Mouse (Mus musculus): ENCODE data around the gene Gab1. TPM values are rescaled to one million over a fixed set of nuclear protein-coding genes. Genes with fewer than 3 reads are reported as not detected.

Gene Gab1
- 10 to 100 TPM; 20.0 to 23.0 TPM for total RNA-seq (2021)
- long read RNA-seq, experiment 1, full-length matches to known transcripts: 21 of 24 reads
- long read RNA-seq, experiment 1, partial matches to known transcripts: 2 of 24 reads
- long read RNA-seq, experiment 1, other reads (novel, unspliced or antisense): 1 of 24 reads
- long read RNA-seq, experiment 2, full-length matches to known transcripts: 3 of 7 reads
- long read RNA-seq, experiment 2, partial matches to known transcripts: 2 of 7 reads
- long read RNA-seq, experiment 2, other reads (novel, unspliced or antisense): 2 of 7 reads

DNA sequence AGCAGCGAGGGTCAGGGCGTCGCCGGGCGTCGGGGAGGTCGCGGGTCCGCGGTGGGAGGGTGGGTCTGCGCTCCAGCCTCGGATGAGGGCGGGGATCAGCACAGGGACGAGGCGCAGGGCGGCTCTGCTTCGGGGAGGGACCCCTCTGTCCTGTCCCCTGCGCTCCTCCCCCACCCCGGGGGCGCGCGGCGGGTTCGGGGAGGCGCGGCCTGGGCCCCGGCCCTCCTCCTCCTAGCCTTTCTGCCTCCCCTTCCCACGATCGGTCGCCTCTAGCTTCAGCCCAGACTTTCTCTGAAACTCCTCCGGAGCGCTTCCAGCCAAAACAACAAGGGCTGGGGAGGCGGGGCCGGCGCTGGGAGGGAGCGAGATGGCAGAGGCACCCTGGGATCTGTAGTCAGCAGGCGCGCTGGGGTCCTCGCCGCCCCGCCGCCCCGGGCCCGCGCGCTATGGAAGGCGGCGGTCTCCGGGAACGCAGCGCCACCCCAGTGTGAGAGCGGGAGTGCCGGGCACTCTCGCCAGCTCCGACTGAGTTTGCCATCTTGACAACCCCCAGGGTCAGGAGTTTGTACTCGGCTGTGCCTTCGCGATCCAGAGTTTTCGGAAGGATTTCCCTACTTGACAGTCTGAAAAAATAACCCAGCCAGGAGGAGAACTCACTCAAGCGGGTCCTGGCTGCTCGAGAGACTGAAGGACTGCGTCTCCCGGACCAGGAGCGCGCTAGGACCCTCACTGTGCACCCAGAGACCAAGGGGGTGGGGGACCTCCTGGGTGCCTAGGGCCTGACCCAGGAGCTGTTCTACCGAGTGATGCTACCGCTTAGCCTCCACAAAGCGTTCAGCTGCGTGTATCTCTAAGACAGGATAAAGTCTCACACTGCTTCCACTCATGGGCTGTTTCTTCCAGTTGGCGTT lies at the start of gene Gab1:
Gene Gab1, minus strand, starts transcription at position 324 of the 911 bp plus-strand sequence.
- DNase-seq: peak; percentile 92

DNA sequence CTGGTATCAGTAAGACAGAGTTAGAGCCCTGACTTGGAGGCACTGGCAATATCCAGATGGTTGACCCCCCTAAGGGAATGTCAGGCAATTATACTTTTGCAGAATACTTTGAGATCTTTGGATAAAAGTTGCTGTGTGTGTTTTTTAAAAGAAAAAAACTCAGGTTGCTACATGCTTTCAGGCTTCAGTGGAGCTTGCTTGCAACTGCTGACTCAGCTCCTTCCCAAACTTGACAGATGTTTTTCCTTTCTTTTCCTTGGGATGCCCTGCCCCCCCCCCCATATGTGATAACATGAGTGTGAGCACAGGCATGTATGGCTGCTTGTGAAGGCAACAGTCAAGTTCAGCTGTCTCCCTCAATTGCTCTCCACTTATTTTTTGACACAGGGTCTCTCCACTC lies 48.5 kb upstream of the Gab1 start:
- DNase-seq: no peak

DNA sequence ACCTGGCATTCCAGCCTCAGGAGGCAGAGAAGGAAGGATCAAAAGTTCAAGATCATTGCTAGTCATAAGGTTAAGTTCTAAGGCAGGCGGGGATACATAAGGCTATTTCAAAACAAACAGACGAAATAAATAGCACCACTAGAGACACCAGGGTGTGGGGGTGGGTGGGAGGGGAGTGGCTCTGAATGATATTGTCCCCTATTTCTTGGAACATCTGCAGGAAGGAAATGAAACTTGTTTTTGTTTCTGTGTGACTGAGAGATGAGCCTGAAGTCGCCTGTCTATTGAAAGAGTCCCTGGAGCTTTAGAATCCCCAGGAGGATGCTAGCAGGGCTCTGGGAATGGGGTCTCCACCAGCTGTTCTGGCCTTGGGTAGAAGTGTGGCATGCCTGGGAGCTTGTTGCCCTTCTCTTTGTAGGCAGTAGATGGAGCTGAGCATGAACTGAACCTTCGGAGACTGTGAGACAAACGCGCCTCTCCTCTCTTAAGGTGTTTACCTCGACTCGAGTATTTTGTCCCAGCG lies 43.5 kb upstream of the Gab1 start:
- no peak for DNase-seq

DNA sequence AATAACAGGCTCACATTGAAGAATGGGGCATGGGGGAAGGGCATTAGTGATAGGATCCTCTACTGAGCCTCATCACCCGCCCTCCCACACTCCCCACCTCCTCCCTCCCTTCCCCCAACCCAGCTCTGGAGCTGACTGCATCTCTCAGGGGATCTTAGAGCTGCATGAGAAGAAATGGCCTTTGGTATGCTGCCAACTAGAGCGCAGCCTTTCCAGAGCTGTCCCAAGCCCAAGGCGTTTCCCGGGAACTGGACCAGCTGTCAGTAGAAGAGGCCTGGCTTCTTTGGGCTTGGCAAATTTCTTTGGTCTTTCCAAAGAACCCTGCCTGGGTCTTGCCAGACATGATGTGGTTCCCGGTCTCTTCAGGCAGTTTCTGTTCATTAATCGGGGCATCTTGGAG lies 42.3 kb upstream of the Gab1 start:
- DNase-seq: peak; percentile 76

DNA sequence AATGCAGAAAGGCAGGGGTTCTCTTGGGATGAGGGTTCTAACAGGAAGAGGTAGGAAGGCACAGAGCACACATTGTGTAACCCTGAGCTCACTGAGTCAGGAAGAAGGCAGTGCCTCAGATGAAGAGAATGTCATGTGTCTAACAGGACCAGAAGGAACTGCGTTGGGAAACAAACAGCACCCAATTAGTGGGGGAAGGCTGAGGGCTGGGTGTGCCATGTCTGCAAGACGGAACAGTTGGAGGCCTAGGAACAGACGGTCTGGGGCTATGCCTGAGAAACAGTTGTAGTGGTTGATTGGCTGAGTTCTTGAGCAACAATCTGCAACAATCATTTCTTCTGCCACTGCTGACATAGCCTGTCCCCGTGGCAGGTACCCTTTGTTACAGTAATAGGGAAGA lies 38.8 kb upstream of the Gab1 start:
- no peak for DNase-seq

DNA sequence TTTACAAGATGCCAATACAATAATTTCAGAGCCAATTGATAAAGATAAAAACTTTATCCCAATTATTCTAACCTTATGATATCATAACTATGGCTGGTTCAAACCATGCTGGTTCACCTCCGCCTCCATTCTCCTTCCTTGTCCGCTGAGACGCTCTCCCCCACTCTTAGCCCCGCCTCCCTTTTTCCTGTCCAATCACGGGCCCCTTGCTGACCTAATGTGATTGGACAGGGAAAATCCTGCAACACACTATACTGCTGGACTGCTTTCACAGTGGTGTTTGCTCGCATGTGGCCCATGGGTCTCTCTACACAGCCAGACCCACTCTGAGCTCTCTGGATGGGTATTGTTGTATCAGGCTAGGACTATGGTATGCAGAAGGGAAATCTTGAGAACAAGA lies 38.2 kb upstream of the Gab1 start:
- DNase-seq: no peak

DNA sequence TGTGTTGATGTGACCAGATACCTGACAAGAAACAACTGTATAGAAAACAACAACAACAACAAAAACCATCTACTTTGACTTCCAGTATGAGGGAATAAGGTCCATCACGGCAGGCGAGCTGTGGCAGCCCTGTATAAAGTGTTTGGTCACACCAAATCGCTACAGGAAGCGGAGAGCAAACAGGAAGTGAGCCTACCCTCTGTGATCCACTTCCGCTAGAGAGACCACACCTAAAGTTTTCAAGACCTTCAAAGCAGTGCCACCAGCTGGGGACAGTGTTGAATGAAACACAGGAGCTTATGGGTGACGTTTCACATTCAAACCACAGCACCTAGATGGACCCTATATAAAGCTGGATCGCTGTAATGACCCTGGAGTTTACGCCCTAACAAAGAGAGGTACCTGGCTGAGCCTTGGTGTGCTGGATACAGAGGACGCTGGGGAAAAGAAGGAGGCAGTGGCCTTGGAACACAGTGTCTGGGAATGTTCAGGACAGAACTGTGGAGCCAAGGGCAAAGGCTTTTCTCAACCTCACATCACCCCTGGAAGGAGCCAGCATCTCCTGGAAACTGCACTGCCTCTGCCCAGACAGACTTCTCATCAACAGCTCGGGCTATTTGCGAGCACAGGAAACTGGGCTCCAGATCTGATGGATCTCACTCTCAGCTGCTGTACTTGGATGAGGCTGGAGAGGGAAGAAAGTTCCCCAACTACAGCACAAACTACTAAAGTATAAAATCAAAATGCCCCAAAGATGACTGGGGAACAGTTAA lies 36.3 kb upstream of the Gab1 start:
- DNase-seq: no peak

DNA sequence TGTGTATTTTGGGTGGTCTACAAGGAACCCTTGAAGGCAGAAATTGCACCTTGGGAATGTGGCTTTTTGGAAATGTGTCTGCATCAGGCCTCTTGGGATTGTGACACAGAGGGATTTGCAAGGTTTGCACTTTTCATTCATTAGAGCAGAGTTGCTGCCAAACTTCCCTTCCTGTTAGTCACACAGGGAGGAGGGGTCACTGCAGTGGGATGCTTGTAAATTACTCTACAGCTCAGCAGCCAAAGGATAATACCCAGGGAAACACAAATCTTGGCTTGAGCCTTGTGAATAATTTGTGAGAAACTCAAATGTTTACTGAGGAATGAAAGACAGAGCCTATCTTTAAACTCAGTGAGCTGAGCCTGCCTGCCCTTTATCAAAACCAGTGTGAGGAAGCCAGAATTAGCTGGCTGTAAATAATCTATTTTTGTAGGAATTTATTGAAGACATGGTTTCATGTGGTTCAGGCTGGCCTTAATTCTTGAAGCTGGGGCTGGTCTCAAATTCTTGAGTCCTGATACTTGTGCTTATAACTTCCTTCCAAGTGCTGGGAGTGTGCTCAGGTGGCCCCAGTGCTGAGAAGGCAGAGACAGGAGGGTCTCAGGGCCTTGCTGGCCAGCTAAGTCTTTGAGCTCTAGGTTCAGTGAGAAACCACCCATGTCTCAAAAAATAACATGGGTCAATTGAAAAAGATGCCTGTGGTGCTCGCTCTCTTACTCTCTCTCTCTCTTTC lies 32.9 kb upstream of the Gab1 start:
- DNase-seq: no peak

DNA sequence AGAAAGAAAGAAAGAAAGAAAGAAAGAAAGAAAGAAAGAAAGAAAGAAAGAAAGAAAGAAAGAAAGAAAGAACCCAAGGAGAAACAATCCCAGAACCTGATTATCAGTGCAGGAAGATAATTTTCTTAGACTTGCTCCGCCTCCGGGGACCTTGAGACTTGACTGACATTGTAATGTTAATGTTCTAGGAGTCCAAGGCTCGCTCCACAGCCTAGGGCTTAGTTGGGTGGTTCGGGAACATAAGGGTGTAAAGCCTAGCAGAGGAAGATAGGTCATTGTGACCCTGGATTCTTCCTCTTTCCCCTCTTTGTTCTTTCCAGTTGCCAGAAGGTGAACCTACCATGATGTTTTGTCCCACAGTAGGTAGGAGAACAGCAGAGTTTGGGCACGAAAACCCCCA lies 31.1 kb upstream of the Gab1 start:
- no peak for DNase-seq

DNA sequence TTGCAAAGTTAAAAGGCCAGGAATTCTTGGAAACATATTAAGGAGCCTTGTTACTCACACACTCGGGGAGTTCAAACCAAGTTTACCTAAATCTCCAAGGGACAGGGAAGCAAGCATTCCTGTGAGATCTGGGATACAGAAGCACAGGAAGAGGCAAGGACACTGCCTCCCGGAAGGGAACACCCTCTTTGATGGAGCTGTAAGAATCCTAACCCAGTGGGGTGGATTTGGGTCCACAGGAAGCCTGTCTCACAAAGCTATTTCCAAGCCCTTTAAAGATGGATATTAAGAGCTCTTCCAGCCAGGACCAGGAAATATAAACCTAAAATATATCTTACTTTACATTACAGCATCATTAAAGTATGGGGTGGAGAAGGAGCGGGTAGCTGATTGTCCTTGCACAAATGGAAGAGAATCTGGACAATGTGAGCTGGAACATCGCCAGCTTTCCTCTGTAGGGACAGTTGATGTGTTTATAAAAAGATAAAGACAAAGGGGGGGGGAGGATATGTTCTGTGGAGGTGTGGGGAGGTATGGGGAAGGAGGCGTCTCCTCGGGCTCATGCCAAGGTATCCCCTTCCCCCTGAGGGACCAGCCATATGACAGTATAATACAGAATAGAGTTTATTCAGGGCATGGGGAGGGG lies 28.1 kb upstream of the Gab1 start:
- DNase-seq: peak; percentile 19

DNA sequence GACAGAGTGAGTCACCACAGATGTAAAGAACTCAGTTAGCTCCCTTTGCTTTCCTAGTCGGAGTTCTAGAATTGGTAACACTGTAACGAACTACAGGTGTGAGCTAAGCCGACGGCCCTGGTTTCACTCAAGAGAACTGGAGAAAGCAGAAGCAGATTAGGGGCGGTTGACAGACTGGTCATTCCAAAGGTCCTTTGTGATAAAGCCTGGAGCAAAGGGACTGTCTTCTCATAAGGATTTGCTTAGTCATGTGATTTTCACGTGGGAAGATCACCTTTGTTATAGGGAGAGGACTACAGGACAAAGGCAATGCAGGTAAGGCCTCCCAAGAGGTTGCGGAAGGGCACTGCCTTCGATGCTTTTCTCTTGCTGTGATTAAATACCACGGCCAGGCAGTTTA lies 22.0 kb upstream of the Gab1 start:
- DNase-seq: no peak

DNA sequence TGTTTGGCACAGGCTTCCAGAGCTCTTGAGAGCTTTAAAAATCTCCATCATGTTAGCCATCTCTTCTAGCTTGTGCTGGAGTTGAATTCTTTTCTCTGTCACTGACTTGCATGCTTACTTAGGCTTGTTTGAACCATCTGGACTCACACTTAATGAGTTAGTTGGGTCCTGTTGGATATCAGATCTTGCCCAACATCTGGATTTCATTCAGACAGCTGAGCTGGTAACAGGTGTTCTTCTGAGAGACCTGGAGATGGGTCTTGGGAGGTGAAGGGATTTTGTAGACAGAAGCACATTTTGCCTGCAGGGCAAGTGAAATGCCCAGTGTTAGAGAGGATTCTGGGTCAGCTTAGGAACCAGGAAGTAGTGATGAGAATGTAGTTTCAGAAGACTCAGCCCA lies 19.0 kb upstream of the Gab1 start:
- no peak for DNase-seq

DNA sequence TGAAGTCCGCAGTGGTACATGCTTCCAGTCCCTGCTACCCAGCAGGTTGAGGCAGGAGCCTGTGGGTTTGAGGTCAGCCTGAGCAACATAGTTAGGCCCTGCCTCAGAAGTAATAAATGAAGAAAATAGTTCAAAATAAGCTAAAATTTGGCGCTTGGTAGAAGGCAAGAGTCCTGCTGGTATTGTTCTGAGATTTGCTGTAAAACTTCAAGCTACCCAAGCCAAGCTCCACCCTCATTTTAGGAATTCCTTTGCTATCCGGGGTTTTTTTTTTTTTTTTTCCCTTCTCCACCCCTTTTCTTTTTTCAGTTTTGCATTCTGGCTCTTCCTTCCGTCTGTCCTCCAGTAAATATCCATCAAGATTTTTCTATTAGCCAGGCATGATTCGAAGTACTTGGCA lies 15.7 kb upstream of the Gab1 start:
- no peak for DNase-seq

DNA sequence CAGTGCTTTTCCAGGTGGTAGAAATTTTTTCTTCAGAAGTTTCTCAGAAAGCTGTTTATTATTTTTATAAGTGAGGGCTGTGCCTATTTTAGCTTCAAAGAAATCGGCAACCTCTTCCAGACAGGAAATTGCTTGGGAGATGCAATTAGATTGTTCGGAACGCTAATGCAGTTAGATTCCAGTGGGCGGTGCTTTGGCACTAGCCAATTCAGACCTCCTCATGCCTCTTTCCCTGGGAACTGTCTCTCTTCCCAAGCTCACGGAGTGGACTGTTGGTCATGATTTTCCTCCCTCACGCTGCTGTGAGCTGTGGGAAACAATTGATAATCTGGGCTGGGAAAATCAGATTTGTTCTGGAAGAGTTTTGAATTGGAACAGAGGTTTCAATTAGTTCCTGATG lies 15.1 kb upstream of the Gab1 start:
- DNase-seq: no peak

DNA sequence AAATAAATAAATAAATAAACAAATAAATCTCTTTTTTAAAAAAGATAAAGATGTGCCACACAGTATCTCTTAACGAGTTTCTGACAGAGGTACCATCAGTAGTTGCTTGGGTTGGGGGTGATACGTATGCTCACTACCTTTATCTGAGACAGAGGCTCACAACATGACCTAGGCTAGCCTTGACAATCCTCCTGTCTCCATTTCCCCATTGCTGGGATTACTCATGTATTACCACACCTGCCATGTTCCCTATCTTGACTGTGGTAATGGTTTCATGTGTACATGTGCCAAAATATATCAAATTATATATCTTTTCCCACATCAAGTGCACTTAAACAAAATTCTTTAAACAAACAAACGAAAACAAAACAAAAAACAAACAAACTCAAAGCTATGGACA lies 14.2 kb upstream of the Gab1 start:
- no peak for DNase-seq

DNA sequence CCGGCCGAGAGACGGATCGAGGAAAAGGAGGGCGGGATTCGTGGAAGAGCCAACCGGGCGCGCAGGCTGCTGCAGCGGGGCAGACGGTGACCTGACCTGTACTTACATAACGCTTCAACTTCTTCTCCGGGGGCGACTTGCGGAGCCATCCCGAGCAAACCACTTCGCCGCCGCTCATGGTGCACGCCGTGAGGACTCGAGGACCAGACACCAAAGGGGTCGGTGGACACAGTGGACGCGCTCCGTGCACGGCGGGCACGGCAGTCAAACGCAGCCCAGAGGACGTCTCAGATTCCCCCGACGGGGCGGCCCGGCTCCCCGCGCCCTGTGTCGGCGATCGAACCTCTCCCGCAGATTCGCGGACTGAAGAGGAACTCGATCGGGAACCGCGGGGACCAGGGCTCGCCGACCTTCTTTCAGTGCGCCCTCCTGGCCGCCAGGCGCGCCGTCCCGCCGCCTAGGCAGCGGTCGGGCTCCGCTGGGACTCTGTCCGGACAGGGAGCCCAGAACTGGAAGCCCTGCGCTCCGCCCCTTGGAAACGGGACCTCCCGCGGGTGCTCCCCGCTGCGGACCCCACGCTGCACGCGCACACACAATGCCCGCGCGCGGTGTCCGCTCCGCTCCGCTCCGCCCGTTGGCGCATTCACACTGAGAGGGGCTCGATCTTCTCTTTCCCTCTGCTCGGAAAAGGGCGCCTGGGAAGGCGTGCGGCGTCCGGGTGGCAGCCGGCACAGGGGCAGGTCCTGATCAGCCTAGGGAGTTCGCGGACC lies 708 bp downstream of the Gab1 start:
- DNase-seq: peak; percentile 83

DNA sequence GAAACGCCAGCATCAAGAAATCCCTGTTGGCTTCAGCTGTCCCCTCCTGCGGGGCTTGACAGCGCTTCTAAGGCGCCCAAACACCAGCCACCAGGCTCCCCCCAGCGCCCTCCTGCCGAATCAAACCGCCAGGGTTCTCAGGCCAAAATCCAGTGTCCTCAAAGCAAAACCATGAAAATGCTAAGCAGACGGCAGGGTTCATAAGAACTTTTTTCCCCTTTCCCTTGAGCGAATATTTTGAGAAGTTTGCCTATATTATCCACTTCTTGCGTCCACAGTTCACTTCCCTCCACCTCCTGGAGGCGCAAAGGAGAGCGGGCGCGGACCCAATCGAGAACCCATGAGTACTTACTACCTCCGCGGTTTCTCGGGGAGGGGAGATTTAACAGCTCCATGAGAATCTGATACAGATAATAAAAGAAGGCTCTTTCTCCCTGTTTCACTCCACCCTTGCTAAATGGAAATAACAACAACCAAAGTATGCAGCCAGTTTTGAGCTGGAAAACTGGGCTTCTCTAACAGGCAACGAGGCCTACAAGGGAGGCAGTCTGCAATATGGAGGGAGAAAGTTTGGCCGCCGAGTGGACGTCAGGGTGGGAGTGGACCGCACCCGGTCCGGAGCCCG lies 1.4 kb downstream of the Gab1 start:
- DNase-seq: peak; percentile 61

DNA sequence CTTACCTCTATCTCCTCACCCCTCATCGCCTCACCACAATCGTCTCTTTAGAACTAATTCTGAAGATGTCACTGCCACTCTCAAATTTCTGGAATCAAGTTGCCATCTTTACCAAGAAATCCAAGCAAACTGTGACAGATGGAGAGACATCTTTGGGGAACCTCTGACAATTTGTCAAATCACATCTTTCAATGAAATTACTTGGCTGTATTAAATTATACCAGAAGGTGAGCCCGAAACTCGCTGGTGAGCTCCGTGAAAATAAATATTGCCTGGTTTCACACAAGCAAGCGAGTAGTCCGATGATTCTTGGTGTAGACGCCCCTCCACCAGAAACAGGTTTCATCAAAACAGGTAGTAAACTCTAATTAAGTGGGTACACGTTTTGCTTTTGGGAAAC lies 2.2 kb downstream of the Gab1 start:
- no peak for DNase-seq

DNA sequence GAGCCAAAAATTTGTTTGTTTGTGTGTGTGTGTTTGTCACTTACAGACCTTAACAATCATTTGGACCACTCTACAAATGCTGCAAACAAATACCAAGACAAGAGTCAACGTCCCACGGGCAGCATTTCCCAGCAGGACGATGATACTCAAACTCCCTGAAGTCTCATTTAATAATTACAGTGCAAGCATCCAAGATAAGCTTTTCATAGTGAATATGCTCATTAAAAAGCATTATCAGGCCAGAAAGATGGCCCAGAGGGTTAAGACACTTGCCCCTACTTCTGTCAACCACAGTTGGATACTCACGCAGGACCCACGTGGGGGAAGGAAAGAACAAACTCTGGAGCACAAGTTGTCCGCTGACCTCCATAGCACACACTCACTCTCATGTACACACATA lies 4.8 kb downstream of the Gab1 start:
- no peak for DNase-seq

DNA sequence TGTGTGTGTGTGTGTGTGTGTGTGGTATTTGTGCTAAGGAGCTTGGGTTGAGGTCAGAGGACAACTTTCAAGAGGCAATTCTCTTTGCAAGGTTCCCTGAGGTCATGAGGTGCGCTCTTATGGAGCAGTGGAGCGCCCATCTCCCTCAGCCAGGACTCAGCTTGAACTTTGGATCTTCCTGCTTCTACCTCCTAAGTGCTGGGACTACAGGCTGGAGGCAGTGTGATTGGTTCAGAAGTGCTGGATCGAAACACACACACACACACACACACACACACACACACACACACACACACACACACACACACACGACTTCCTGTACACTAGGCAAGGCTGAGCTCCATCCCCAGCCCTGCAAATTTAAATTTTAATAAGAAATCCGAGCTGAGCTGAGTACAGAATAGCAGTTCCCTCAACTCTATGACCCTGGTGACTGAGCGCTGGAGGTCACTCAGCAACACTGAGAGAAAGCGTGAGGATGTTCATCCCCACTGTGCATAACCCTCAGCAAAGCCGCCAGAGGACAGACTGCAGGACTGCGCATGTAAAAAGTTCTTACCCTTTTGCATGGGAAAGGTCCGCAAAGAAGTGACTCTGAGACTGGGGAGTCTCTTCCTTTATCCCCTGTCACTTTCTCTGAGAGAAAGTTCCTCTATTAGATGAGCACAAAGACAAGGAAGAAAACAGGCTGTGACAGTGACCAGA lies 6.4 kb downstream of the Gab1 start:
- no peak for DNase-seq

All from gastrocnemius, postnatal 10 days (tissue).